ENCODE assay signal across 10 mouse cellular contexts in the genomic region with DNA sequence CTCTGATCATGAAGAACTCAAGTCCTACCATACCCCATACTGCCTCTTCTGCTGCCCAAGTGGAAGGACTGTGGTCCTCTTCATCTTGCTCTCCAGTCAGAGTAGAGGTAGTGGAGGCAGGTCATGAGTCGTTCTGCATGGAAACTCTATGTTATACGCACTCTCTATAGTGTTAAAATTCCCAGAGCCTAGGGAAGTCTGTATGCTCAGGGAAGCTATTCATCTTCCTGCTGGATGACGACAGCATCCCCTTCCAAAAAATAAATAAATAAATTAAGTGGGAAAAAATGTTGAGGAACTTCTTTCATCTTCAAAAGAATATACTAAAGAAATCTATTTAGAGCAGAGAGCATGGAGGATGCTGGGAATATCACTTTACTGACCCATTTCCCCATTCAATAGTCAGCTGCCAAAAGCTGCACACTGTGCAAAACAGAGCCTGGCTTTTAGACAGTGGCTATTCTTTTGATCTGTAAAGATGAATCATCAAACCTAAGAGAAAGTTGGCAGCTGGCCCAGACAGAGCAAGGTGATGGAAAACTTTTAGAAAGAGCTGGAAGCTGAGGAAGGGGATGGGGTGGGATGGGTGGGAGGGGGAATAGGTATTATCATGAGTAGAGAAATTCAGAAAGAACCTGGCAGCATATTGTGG.
DNase-seq lines count a peak whose midpoint lies in the region; ATAC-seq lines count a peak whose summit lies in the region.
"Had no signal": no experiment of that assay in that cellular context is flagged by ENCODE, and none has a peak within 500 bp of the region (broad histone marks: within the 10 kb centered on the region; RNA-seq: fewer than 3 reads in every experiment).

No protein-coding gene starts in this region.

- 0 out of 2 replicates have a peak, but pooled peaks cover 2% of the 10 kb centered on the region for H3K9me3 ChIP-seq in intestine, embryonic 14.5 days (ENCODE audit: control insufficient read depth, low read length)
- H3K9me3 ChIP-seq in intestine, embryonic 16.5 days (ENCODE audit: control insufficient read depth, low read length), result 0 out of 2 replicates have a peak, but pooled peaks cover 1% of the 10 kb centered on the region
- no peaks in the 10 kb centered on the region for H3K9me3 ChIP-seq in lung, embryonic 15.5 days
- H3K9me3 ChIP-seq: stomach, embryonic 15.5 days had no signal

- no peaks in the 10 kb centered on the region for H3K27me3 ChIP-seq in intestine, embryonic 14.5 days (replicated peaks; ENCODE audit: control insufficient read depth, insufficient read depth, low read length)
- H3K27me3 ChIP-seq in intestine, embryonic 16.5 days (replicated peaks; ENCODE audit: control insufficient read depth, insufficient read depth, low read length), result no peaks in the 10 kb centered on the region
- no peaks in the 10 kb centered on the region for H3K27me3 ChIP-seq in lung, embryonic 15.5 days
- H3K27me3 ChIP-seq: stomach, embryonic 15.5 days had no signal

- no peak overlapping the region for H3K4me2 ChIP-seq in intestine, embryonic 14.5 days (ENCODE audit: low read length)
- no peak overlapping the region for H3K4me2 ChIP-seq in intestine, embryonic 16.5 days (ENCODE audit: low read depth, low read length)
- H3K4me2 ChIP-seq in lung, embryonic 15.5 days, result no peak overlapping the region
- H3K4me2 ChIP-seq: stomach, embryonic 15.5 days had no signal

- H3K4me3 ChIP-seq in intestine, embryonic 14.5 days (ENCODE audit: low read depth, low read length), result no peak overlapping the region
- H3K4me3 ChIP-seq in intestine, embryonic 16.5 days (ENCODE audit: low read length), result no peak overlapping the region
- H3K4me3 ChIP-seq in lung, embryonic 15.5 days, result no peak overlapping the region
- H3K4me3 ChIP-seq: stomach, embryonic 15.5 days had no signal

- ATAC-seq in intestine, embryonic 14.5 days (replicated peaks; ENCODE audit: low FRiP score, low TSS enrichment, low read depth), result peak; percentile 62; the same call in 1 of the 2 replicates
- ATAC-seq in intestine, embryonic 16.5 days, result no peak
- peak; percentile 31; the same call in 1 of the 2 replicates for ATAC-seq in lung, embryonic 15.5 days (ENCODE audit: borderline replicate concordance, extremely low read depth, low FRiP score, low TSS enrichment)
- no peak for ATAC-seq in megakaryocyte-erythroid progenitor cell, adult 5-6 weeks (replicated peaks; ENCODE audit: low FRiP score, low TSS enrichment, poor library complexity, severe bottlenecking)

- H3K9ac ChIP-seq in intestine, embryonic 14.5 days (ENCODE audit: low read length), result no peak overlapping the region
- no peak overlapping the region for H3K9ac ChIP-seq in intestine, embryonic 16.5 days (ENCODE audit: low read depth, low read length)
- H3K9ac ChIP-seq in lung, embryonic 15.5 days, result no peak overlapping the region
- H3K9ac ChIP-seq: stomach, embryonic 15.5 days had no signal

- H3K36me3 ChIP-seq in intestine, embryonic 14.5 days (ENCODE audit: control insufficient read depth, insufficient read depth, low read length), result 0 out of 2 replicates have a peak, but pooled peaks cover 5% of the 10 kb centered on the region
- 0 out of 2 replicates have a peak, but pooled peaks cover 2% of the 10 kb centered on the region for H3K36me3 ChIP-seq in intestine, embryonic 16.5 days (ENCODE audit: control insufficient read depth, insufficient read depth, low read length)
- peaks cover 2% of the 10 kb centered on the region; the same call in 1 of the 2 replicates for H3K36me3 ChIP-seq in lung, embryonic 15.5 days
- H3K36me3 ChIP-seq: stomach, embryonic 15.5 days had no signal

- H3K27ac ChIP-seq in intestine, embryonic 14.5 days (ENCODE audit: low read depth), result no peak overlapping the region
- H3K27ac ChIP-seq in intestine, embryonic 16.5 days (ENCODE audit: low read length), result no peak overlapping the region
- H3K27ac ChIP-seq in lung, embryonic 15.5 days, result no peak overlapping the region
- H3K27ac ChIP-seq: stomach, embryonic 15.5 days had no signal

- no peaks in the 10 kb centered on the region for H3K4me1 ChIP-seq in intestine, embryonic 14.5 days (replicated peaks; ENCODE audit: control insufficient read depth, insufficient read depth, low read length)
- no peaks in the 10 kb centered on the region for H3K4me1 ChIP-seq in intestine, embryonic 16.5 days (ENCODE audit: control insufficient read depth, insufficient read depth, low read length)
- no peaks in the 10 kb centered on the region for H3K4me1 ChIP-seq in lung, embryonic 15.5 days
- H3K4me1 ChIP-seq: stomach, embryonic 15.5 days had no signal

- no peak for DNase-seq in intestine, embryonic 14.5 days (ENCODE audit: low spot score)
- DNase-seq in lung, postnatal 14 days, result no peak
- peak; percentile 78 for DNase-seq in NIH3T3 (ENCODE audit: low read depth)
- peak; percentile 37 for DNase-seq in kidney, postnatal 14 days
- no peak for DNase-seq in heart, postnatal 4 days
- DNase-seq: lung, postnatal 4 days had no signal

- 49% methylated on average over 3 of the region's 3 CpGs for WGBS in intestine, embryonic 14.5 days
- WGBS in intestine, embryonic 16.5 days, result 54% methylated on average over 3 of the region's 3 CpGs
- 36% methylated on average over 3 of the region's 3 CpGs for WGBS in lung, embryonic 15.5 days

Comparison
In these comparisons a context has a peak if more than half of its experiments do, and no peak if none do; other contexts are left out.
1. ATAC-seq: peak in intestine, embryonic 14.5 days (single experiment) and lung, embryonic 15.5 days (single experiment); none in intestine, embryonic 16.5 days (single experiment) and megakaryocyte-erythroid progenitor cell, adult 5-6 weeks (single experiment).
2. DNase-seq: peak in NIH3T3 (single experiment) and kidney, postnatal 14 days (single experiment); none in intestine, embryonic 14.5 days (single experiment), lung, postnatal 14 days (single experiment) and heart, postnatal 4 days (single experiment).